Mouse (Mus musculus): Measurements from ENCODE around the gene Gm3893. TPM values are rescaled to one million over a fixed set of nuclear protein-coding genes. Genes with fewer than 3 reads are reported as not detected.
"Not testable (repeated sequence)": the region's sequence is repeated elsewhere in the genome, so short reads cannot be mapped to it uniquely, and the experiment has no call there.

Gene Gm3893
- total RNA-seq (2021), result not detected
- long read RNA-seq, experiment 1, result 0 reads
- long read RNA-seq, experiment 2, result 0 reads

GRCm38 (mm10) chr4:42090907-42091306, at the start of gene Gm3893:
Gm3893 (plus strand) TSS chr4:42091207.
- not testable (repeated sequence) for DNase-seq (ENCODE audit: low spot score in 2 of 2)

- DNase-seq (ENCODE audit: low spot score in 2 of 2), result not testable (repeated sequence)
Observed at GRCm38 (mm10) chr4:42114517-42114916, 23.5 kb downstream of the Gm3893 start, which contains the start of gene Gm13304. Gm13304 (plus strand) TSS chr4:42114817.

Other genes with a start within 250 kb of the Gm3893 start
- gene Gm21541, start 187.6 kb upstream of the Gm3893 start, total RNA-seq (2021), result not detected
- 1 to 10 TPM; 4.6 to 6.3 TPM for gene Gm20878, start 149.6 kb upstream of the Gm3893 start, total RNA-seq (2021)
- gene Fam205a4, start 125.1 kb upstream of the Gm3893 start, total RNA-seq (2021), result 1 to 10 TPM; 1.0 to 1.1 TPM
- not detected for gene Gm21093, start 56.5 kb upstream of the Gm3893 start, total RNA-seq (2021)
- 1 to 10 TPM; 2.0 to 5.4 TPM for gene Gm13304, start 23.6 kb downstream of the Gm3893 start, total RNA-seq (2021)
- gene Gm13306, start 62.2 kb downstream of the Gm3893 start, total RNA-seq (2021), result 10 to 100 TPM in 1 of 2 experiments, not detected in 1; 11.4 TPM
- 1 to 10 TPM in 1 of 2 experiments, not detected in 1; 1.6 TPM for gene Gm13305, start 77.4 kb downstream of the Gm3893 start, total RNA-seq (2021)
- gene Gm10600, start 149.4 kb downstream of the Gm3893 start, total RNA-seq (2021), result under 1 TPM; 0.35 to 0.73 TPM
- gene Ccl21b, start 164.6 kb downstream of the Gm3893 start, total RNA-seq (2021), result not detected
- not detected for gene Gm21953, start 203.1 kb downstream of the Gm3893 start, total RNA-seq (2021)
- gene Fam205a3, start 227.1 kb downstream of the Gm3893 start, total RNA-seq (2021), result not detected

Data from adrenal gland, adult 18-20 months (tissue).